8 mouse cellular contexts compared by ENCODE assay signal in the genomic region with DNA sequence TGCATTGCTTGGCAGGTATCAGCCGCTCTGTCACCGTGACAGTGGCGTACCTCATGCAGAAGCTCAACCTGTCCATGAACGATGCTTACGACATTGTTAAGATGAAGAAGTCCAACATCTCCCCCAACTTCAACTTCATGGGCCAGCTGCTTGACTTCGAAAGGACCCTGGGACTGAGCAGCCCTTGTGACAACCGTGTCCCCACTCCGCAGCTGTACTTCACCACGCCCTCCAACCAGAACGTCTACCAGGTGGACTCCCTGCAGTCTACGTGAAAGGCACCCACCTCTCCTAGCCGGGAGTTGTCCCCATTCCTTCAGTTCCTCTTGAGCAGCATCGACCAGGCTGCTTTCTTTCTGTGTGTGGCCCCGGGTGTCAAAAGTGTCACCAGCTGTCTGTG. TPM values are rescaled to one million over a fixed set of nuclear protein-coding genes. Genes with fewer than 3 reads are reported as not detected.
DNase-seq lines count a peak whose midpoint lies in the region; ATAC-seq and TF ChIP-seq lines count a peak whose summit lies in the region.

No protein-coding gene starts in this region.

- no peaks in the 10 kb centered on the region for H3K27me3 ChIP-seq in ES-Bruce4 (ENCODE audit: control insufficient read depth, insufficient read depth, low read length, poor library complexity, severe bottlenecking)
- no peaks in the 10 kb centered on the region for H3K27me3 ChIP-seq in forebrain, embryonic 11.5 days (ENCODE audit: control insufficient read depth, insufficient read depth, low read length)
- no peaks in the 10 kb centered on the region for H3K27me3 ChIP-seq in limb, embryonic 13.5 days
- H3K27me3 ChIP-seq in neural tube, embryonic 15.5 days (replicated peaks): peaks cover 7% of the 10 kb centered on the region; the same call in 1 of the 2 replicates

- H3K9ac ChIP-seq in ES-Bruce4 (ENCODE audit: low read depth, poor library complexity, severe bottlenecking): no peak overlapping the region
- H3K9ac ChIP-seq in forebrain, embryonic 11.5 days (ENCODE audit: low read length): peak overlapping the region; percentile 90
- H3K9ac ChIP-seq in limb, embryonic 13.5 days: peak overlapping the region; percentile 86
- H3K9ac ChIP-seq in neural tube, embryonic 15.5 days (replicated peaks): peak overlapping the region; percentile 83; the same call in 1 of the 2 replicates

- DNase-seq in kidney, adult 18-20 months: peak; percentile 35
- DNase-seq in kidney, adult 8-10 months: no peak
- DNase-seq in forebrain, embryonic 11.5 days (ENCODE audit: low spot score): peak; percentile 59
- DNase-seq in retina, embryonic 14.5 days (ENCODE audit: low spot score): no peak
- DNase-seq in cerebellum, adult 18-20 months: no peak

- no peak for ATAC-seq in forebrain, embryonic 11.5 days (replicated peaks; ENCODE audit: low FRiP score)
- ATAC-seq in limb, embryonic 13.5 days (ENCODE audit: low FRiP score, low read depth): no peak
- ATAC-seq in neural tube, embryonic 15.5 days (ENCODE audit: low FRiP score): no peak

- no peak for TF ChIP-seq POLR2A in ES-Bruce4 (IDR thresholded peaks at IDR 0.05; ENCODE audit: insufficient read depth, low read length)

- WGBS in forebrain, embryonic 11.5 days: 25% methylated on average over 14 of the region's 14 CpGs
- WGBS in limb, embryonic 13.5 days: 9% methylated on average over 14 of the region's 14 CpGs
- 22% methylated on average over 14 of the region's 14 CpGs for WGBS in neural tube, embryonic 15.5 days

- H3K36me3 ChIP-seq in ES-Bruce4 (ENCODE audit: control insufficient read depth, insufficient read depth, low read length, poor library complexity, severe bottlenecking): peaks cover 17% of the 10 kb centered on the region
- no peaks in the 10 kb centered on the region for H3K36me3 ChIP-seq in forebrain, embryonic 11.5 days (ENCODE audit: control insufficient read depth, insufficient read depth, low read length)
- peaks cover 3% of the 10 kb centered on the region; the same call in 1 of the 2 replicates for H3K36me3 ChIP-seq in limb, embryonic 13.5 days
- H3K36me3 ChIP-seq in neural tube, embryonic 15.5 days: no peaks in the 10 kb centered on the region

- TF ChIP-seq CTCF in ES-Bruce4 (IDR thresholded peaks at IDR 0.05; ENCODE audit: low read depth, low read length): no peak

- no peaks in the 10 kb centered on the region for H3K4me1 ChIP-seq in ES-Bruce4 (ENCODE audit: control insufficient read depth, insufficient read depth, low read length)
- peaks cover 22% of the 10 kb centered on the region for H3K4me1 ChIP-seq in forebrain, embryonic 11.5 days (replicated peaks; ENCODE audit: control insufficient read depth, insufficient read depth, low read length)
- H3K4me1 ChIP-seq in limb, embryonic 13.5 days: peaks cover 66% of the 10 kb centered on the region
- peaks cover 59% of the 10 kb centered on the region for H3K4me1 ChIP-seq in neural tube, embryonic 15.5 days

- peak overlapping the region; percentile 81 for H3K4me2 ChIP-seq in forebrain, embryonic 11.5 days (ENCODE audit: low read depth, low read length, severe bottlenecking)
- peak overlapping the region; percentile 85 for H3K4me2 ChIP-seq in limb, embryonic 13.5 days (replicated peaks)
- H3K4me2 ChIP-seq in neural tube, embryonic 15.5 days: peak overlapping the region; percentile 81

- H3K9me3 ChIP-seq in ES-Bruce4 (replicated peaks; ENCODE audit: control insufficient read depth, insufficient read depth, low read length, poor library complexity, severe bottlenecking): no peaks in the 10 kb centered on the region
- H3K9me3 ChIP-seq in forebrain, embryonic 11.5 days (ENCODE audit: control insufficient read depth, low read length): no peaks in the 10 kb centered on the region
- H3K9me3 ChIP-seq in limb, embryonic 13.5 days: no peaks in the 10 kb centered on the region
- H3K9me3 ChIP-seq in neural tube, embryonic 15.5 days (replicated peaks): no peaks in the 10 kb centered on the region

- peak overlapping the region; percentile 4 for H3K27ac ChIP-seq in ES-Bruce4 (ENCODE audit: insufficient read depth, low read length)
- peak overlapping the region; percentile 95 for H3K27ac ChIP-seq in forebrain, embryonic 11.5 days (ENCODE audit: low read depth, low read length)
- H3K27ac ChIP-seq in limb, embryonic 13.5 days: peak overlapping the region; percentile 96
- peak overlapping the region; percentile 18; the same call in 1 of the 2 replicates for H3K27ac ChIP-seq in neural tube, embryonic 15.5 days (replicated peaks)

- TF ChIP-seq EP300 in ES-Bruce4 (IDR thresholded peaks at IDR 0.05; ENCODE audit: insufficient read depth, low read depth, low read length): no peak

- H3K4me3 ChIP-seq in ES-Bruce4 (ENCODE audit: low read depth, low read length): peak overlapping the region; percentile 43
- peak overlapping the region; percentile 62 for H3K4me3 ChIP-seq in forebrain, embryonic 11.5 days (ENCODE audit: low read depth, low read length)
- H3K4me3 ChIP-seq in limb, embryonic 13.5 days: peak overlapping the region; percentile 71
- peak overlapping the region; percentile 79 for H3K4me3 ChIP-seq in neural tube, embryonic 15.5 days (replicated peaks)

RNA-seq across cellular contexts. Expression of gene Dusp6, which starts 3.0 kb away (rescaled TPM):
- 46.8 and 50.9 TPM in 2 replicates for polyA plus RNA-seq in ES-Bruce4 (2011; ENCODE audit: insufficient read depth, insufficient read length, low read depth, missing spikeins)
- 57.7 and 63.1 TPM in 2 replicates for polyA plus RNA-seq in forebrain, embryonic 11.5 days (2014; fragmentation: Nextera tagmentation; extraction: Ambion mirVana)
- 64.3 and 72.1 TPM in 2 replicates for polyA plus RNA-seq in limb, embryonic 13.5 days (2015; fragmentation: Nextera tagmentation; extraction: Ambion mirVana)
- polyA plus RNA-seq in neural tube, embryonic 15.5 days (2015; fragmentation: Nextera tagmentation; extraction: Ambion mirVana): 28.2 and 31.5 TPM in 2 replicates

Comparison
In these comparisons a context has a peak if more than half of its experiments do, and no peak if none do; other contexts are left out.
1. DNase-seq: peak in kidney, adult 18-20 months (single experiment) and forebrain, embryonic 11.5 days (single experiment); none in kidney, adult 8-10 months (0 of 2), retina, embryonic 14.5 days (single experiment) and cerebellum, adult 18-20 months (0 of 2).
2. H3K27ac ChIP-seq: peak in every context shown above with its lines; median percentile 96 in limb, embryonic 13.5 days; 95 in forebrain, embryonic 11.5 days; 18 in neural tube, embryonic 15.5 days; 4 in ES-Bruce4.
3. Peak in every context shown above with its lines, with median percentiles within 50 percentile points of each other: H3K4me3 ChIP-seq and H3K4me2 ChIP-seq.